Mouse (Mus musculus) left cerebral cortex, adult 11 months (tissue): ENCODE results near the gene Slc5a3.
"Not testable (repeated sequence)": the region's sequence is repeated elsewhere in the genome, so short reads cannot be mapped to it uniquely, and the experiment has no call there.

Experiments used
- DNase-seq: peaks from one replicate; pipeline ENCODE4 v3.0.0; 2022; ENCODE audit warnings: low spot score

The Slc5a3 gene

GRCm38 (mm10) chr16:92062832-92063231, 4.7 kb downstream of the Slc5a3 start:
- no peak for DNase-seq

GRCm38 (mm10) chr16:92064801-92065200, 6.7 kb downstream of the Slc5a3 start:
- no peak for DNase-seq

GRCm38 (mm10) chr16:92070338-92070737, 12.2 kb downstream of the Slc5a3 start:
- DNase-seq, result no peak

- no peak for DNase-seq
Observed at GRCm38 (mm10) chr16:92076797-92077196, 18.7 kb downstream of the Slc5a3 start.

DNA sequence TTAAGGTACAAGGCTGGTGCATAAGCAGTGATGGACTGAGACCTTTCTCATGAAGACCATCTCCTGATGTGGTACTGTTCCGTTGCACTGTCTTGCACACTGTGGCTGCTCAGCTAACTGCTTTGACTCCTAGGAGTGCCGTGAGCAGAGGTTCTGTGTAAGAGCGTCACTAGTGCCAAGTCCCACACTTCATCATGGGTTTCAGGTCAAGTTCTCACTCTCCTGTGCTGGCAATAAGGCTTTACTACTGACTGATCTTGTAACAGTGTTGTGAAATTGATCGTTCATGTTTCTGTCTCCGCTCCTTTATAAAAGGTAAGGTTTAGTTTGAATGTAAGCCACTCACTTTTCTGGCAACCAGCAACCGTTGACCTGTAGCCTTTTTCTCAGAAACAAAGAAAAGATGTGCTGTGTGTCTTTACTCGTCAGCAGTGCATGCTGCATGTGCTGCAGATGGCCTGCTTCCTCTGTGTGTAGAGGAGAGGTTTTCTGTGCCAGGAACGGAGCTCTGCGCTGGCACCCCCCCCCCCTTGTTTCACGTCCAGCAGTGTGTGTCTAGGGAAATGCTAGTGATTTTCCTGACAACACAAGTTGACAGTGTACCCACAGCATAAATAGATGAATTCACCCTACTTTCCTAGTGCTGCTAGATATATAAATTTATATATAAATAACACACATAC, 25.8 kb downstream of the Slc5a3 start:
- no peak for DNase-seq

DNA sequence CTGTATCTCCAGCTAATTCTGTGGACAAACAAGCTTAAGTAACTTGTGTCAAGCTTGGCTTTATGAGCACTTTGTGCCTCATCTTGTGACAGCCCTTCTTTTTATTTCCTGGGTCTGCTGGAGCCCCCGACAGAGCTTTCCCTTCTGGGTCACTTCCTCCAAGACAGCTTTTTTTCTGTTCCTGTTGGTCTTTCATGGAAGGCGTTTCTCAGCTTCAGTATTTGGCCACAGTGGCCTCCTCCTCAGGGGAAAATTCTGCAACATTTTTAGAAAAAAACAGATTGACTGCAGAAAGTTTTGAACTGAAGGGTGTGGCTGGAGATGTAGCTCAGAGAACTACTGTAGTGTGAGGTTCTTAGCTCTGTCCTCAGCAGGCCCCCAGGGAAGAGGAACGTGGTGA, 31.1 kb downstream of the Slc5a3 start:
- DNase-seq, result no peak

- no peak for DNase-seq
Observed at GRCm38 (mm10) chr16:92091876-92092275, 33.8 kb downstream of the Slc5a3 start.

- no peak for DNase-seq
Observed at GRCm38 (mm10) chr16:92098351-92099051, 40.4 kb downstream of the Slc5a3 start.

GRCm38 (mm10) chr16:92099598-92099997, 41.5 kb downstream of the Slc5a3 start:
- DNase-seq, result no peak

- no peak for DNase-seq
Observed at GRCm38 (mm10) chr16:92100111-92100510, 42.0 kb downstream of the Slc5a3 start.

DNA sequence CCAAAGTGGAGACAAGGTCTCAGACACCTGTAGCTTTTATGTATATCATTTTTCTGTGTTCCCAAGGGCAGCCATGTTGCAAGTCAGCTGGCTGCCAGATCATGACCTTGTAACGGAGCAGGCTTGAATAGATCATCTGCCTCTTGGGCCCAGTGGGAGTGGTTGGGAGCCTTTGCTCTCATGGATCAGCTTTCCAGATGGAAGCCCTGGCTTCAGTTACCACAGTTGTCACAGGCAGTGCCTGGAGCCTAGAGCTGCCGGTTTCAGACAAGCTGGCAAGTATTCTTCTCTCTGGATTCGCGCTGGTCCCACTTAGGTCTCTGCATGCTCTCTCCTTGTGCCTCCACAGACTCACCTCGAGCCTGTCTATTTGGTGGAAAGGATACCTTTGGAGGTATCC, 44.0 kb downstream of the Slc5a3 start:
- DNase-seq, result no peak

DNA sequence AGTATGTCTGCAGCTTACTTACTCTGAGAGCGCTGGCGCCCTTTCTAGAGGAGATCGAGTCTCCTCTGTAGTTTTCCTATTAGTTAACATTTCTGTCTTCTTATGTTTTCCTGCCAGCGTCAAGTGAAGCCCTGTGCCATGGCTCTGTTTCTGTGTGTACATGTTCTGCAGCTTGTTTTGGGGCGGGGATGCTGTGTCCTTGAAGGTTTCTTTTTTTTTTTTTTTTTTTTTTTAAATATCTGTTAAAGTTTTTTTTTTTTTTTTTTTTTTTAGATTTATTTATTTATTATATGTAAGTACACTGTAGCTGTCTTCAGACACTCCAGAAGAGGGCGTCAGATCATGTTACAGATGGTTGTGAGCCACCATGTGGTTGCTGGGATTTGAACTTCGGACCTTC, 44.8 kb downstream of the Slc5a3 start:
- DNase-seq, result not testable (repeated sequence)

DNA sequence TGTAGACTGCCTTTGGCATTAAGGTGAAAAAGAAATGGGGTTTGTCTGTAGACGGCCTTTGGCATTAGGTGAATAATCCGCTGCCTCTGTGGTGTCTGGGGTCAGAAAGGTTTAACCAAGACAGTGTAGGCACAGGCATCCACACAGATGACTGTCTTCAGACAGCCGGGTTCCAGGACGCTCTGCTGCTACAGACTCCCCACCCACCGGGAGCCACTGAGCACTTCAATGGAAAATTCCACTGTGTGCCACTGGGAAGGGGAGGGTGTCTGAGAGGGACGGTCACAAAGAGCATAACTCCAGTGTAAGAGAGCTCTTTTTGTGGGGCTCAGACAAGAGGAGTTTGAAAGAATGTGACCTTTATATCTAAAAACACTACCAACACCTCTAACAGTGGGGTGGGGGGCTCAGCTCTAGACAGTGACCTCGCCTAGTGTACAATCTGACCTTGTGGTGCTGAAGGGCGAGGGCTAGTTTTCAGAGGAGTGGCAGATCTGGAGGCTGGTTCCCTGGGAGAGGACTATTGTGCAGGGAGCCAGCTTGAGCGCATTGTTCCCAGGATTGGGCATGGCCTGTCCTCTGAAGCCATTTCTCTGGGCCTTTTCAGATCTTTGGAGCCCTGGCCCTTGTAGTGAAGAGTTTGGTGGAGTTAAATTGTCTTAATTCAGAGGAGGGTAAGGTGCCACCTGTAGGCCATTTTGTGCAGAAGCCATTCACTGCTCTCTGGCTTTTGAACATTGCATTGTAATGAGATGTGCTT, 45.6 kb downstream of the Slc5a3 start:
- no peak for DNase-seq

GRCm38 (mm10) chr16:92104332-92104590, 46.1 kb downstream of the Slc5a3 start:
- DNase-seq, result no peak

DNA sequence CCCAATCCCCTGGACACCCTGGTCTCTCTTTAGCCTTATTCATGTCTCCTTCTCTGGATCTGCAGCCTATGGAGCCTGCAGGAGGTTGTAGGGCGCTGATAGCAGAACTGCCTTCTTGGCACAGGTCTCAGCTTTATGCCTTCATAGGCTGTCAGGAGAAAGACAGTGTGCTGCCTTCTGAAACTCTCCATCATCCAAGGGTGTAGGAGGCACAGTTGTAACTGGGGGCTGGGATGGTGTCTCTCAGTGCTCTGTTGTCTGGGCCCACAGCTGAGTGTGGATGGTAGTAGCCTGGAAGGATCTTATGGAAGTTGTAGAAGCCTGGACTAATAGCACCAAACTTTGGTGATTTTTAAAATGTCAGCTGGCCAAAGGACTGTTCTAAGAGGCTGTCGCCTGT, 46.8 kb downstream of the Slc5a3 start:
- no peak for DNase-seq

DNA sequence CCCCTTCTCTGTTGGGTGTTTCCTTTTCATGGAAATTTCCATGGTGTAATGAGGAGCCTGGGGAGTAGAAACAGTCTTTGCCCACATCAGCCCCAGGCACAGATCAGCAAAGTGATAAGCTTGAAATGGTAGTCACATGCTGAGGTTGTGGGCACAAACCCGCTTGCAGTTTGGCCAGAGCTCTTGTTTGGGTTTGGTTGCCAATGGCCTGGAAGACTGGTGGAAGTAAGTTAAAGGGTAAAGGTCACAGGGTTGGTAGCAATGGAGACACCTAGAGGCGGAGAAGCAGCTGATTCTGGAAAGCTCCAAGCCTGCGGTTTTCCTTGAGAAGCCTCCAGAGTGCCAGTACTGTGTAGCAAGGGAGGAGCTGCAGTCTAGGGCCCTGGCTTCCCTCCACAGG, 47.5 kb downstream of the Slc5a3 start:
- no peak for DNase-seq

- no peak for DNase-seq
Observed at GRCm38 (mm10) chr16:92107346-92107745, 49.2 kb downstream of the Slc5a3 start.

DNA sequence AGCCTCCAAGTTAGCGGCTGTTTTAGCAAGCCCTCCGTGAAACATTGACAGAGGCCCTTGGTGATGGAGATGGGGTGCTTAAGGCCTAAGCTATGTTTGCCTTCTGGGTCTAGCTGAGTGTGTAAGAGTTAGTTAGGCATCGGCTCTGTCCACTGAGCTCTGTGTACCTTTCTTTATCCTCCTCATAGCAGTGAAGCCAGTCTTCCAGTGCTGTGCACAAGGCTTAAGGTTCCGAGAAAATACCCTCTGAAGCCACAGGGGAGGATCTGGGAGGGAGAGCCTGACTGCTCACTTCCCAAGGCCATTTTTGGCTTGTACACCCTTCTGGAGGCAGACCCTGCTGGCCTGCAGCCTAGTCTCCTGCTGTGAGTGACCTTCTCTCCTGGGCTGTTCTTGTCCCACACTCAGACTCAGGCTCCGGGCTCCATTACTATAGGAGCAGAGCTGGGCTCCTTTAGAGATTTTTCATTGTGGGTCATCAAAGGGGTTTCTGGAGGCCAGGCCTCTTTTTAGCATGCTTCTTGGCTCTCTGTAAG, 56.7 kb downstream of the Slc5a3 start:
- DNase-seq, result no peak

GRCm38 (mm10) chr16:92115611-92116421, 57.7 kb downstream of the Slc5a3 start:
- DNase-seq, result peak; percentile 51

GRCm38 (mm10) chr16:92117337-92118209, 59.5 kb downstream of the Slc5a3 start:
- no peak for DNase-seq

- no peak for DNase-seq
Observed at GRCm38 (mm10) chr16:92119013-92119515, 60.9 kb downstream of the Slc5a3 start.
